Mouse (Mus musculus): ENCODE results near the gene Gas2.

Gas2 gene

DNA sequence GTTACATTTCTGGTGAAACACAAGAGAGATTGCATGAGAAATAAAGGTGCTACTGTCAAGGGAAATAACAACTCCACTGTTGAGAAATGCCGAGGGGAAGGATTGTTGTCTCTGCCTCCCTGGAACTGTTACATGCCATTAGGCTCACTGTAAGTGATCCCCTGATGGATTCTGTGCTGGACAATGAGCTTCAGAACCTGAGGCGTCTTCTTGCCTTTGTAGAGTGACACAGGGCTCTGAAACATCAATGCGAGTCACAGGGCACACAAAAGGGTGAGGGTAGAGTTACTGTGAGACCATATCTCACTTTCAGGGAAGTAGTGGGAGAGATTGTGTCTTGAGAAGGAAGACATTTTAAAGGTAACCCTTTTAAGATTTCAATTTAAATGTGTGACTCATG lies 23.5 kb downstream of the Gas2 start:
- no peak for DNase-seq (ENCODE audit: low read depth)

DNA sequence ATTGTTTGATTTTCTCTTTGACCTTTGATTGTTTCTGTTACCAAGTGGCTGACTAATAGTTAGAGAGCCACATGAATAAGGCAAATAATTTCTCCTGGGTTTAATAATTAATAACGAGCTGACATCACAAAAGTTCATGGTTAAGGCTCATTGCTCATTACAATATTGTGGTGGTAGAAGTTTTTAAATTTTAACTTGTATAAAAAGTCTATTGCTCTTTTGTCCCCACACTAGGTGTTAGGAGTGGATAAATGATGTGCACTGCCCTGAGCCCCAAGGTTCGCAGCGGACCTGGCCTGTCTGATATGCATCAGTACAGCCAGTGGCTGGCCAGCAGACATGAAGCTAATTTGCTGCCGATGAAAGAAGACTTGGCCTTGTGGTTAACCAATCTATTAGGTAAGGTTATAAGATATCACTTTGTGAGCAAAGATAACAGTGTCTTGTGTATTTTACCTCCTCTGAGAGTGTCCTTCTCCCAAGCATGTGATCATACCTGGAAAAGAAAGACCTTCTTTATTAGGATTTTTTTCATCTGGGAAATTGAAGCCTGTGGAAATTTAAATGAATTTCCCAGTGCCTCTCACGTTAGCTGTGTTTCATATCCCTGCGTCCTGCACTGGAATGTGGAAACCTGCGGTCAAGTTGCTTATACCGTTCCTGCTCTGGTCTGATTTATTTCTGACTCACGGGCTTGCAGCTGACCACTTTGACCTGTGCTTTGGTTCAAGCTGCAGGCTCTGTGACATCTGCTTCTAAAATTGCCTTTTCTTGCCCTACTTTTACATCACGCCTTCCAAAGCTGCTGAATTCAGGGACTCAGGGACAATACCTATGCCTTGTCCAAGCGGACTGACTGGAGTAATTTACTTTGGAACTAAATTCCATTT lies 26.1 kb downstream of the Gas2 start:
- no peak for DNase-seq (ENCODE audit: low read depth)

DNA sequence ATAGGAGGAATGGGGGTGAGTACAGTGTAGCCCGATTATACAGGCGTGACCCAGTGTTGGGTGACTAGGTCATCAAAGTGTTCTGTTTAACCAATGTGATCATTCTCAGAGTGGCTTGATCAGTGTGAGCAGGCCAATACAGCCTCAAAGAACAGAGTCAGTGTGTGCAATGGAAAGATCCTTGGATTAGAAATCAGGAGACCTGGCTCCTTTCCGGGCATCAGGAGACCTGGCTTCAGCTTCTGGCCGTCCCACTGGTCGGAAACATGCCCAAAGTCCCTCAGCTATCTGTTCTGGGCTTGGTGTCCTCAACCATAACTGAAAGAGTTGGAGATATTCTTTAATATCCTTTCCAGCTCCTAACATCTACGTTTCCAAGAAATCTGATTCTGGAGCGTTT lies 27.8 kb downstream of the Gas2 start:
- no peak for DNase-seq (ENCODE audit: low read depth)

DNA sequence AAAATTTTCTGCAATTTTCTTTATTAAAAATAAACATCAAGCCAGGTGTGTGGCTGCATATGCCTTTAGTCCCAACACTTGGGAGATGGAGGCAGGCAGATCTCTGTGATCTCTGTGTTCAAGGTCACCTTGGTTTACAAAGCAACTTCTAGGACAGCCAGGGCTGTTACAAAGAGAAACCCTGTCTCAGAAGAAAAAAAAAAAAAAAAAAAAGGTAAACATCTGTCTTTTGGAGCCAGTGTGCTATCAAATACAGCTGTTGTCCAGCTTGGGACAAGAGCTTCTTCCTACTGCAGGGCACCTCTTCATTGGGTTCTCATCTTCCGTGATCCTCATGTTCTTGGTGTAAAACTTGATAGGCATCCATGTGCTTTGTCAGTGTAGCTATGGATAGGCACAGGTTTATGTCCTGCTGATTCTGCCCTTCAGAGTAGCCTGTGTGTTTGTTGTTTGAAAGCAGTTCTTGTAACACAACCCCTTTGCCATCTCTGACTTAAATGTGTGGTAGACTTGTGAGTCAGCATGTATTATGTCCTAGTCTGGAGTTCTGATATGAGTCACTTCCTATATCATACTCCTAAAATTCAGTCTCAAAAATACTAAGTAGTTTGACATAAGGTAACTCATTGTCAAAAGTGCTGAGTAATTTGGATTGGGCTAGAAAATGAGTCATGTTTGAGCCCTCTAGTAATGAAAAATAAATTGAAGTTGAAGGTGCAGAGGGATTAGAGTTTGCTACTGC lies 30.6 kb downstream of the Gas2 start:
- DNase-seq (ENCODE audit: low read depth), result peak; percentile 61

DNA sequence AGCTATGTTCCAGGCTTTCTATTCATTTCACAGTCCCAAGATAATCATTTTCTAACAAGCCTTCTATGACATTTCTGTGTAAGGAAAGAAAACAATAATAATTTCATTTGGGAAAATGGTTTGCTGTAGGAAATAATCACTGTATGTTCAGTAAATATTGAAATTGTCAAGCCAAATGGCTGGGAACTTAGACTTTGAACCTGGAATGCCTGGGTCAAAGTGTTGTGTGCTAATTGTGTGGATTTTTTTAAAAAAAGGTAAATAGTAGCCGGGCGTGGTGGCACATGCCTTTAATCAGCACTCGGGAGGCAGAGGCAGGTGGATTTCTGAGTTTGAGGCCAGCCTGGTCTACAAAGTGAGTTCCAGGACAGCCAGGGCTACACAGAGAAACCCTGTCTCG lies 31.2 kb downstream of the Gas2 start:
- DNase-seq (ENCODE audit: low read depth), result no peak

DNA sequence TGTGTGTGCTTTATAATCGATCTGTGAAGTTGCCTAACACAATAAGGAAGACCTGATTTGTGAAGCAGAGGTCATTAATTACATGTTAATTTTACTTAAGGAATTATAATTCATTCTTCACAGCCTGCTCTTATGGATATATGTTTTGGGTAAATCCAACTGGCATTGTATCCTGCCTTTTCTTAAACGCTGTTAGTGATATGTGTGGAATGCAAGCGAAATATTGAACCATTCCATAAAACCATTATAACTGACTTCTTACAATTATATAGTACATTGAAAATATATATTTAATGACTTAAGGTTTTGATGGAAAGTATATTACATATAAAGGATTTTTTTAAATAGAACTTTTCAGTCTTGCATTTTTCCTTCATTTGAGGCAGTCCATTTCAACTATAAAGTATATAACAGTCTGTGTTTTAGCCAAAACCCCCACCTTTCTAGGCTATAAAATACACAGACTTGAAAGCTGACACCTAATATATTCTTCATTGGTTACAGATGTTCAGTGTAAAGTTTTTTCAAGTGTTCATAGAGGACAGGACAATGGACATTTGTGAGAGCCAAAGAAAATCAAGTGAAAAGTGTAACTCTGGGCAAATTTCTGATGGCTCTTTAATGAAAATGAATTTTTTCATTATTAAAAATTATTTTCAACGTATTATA lies 32.5 kb downstream of the Gas2 start:
- DNase-seq (ENCODE audit: low read depth), result no peak

DNA sequence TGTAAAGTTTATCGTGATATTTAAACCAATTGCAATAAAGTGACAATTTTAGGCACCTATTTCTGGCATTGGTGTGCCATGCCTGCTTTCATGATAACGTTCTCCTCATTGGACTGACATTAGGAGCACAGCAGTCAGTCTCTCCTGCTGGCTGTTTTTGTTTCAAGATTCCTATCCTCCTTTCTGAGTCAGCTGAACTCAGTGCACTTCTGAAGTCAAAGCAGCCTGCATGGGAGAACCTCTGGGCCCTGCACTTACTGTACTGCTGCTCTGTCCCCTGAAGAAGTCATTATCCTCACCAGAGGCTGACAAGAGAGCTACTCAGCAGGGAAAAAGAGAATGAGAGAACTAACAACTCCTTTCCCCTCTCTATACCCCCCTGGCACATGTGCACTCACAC lies 33.1 kb downstream of the Gas2 start:
- no peak for DNase-seq (ENCODE audit: low read depth)

DNA sequence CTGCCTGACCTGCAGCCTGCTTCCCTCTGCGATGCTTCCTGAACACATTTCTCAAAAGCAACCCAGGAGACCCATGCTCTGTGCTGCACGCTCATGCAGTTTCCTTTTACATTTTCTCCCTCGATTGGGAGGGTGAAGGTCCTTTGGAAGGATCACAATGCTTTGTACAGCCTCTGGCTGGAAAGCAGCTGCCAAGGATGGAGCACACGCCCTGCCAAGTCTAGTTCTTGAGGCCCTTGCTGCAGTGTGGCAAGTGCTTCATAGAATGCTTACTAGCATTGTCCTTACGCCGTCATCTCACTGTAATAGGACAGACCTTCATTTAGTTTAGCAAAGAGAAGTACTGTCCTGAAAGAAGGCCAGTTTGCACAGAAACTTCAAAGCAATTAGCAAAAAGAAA lies 37.3 kb downstream of the Gas2 start:
- DNase-seq (ENCODE audit: low read depth), result no peak

DNA sequence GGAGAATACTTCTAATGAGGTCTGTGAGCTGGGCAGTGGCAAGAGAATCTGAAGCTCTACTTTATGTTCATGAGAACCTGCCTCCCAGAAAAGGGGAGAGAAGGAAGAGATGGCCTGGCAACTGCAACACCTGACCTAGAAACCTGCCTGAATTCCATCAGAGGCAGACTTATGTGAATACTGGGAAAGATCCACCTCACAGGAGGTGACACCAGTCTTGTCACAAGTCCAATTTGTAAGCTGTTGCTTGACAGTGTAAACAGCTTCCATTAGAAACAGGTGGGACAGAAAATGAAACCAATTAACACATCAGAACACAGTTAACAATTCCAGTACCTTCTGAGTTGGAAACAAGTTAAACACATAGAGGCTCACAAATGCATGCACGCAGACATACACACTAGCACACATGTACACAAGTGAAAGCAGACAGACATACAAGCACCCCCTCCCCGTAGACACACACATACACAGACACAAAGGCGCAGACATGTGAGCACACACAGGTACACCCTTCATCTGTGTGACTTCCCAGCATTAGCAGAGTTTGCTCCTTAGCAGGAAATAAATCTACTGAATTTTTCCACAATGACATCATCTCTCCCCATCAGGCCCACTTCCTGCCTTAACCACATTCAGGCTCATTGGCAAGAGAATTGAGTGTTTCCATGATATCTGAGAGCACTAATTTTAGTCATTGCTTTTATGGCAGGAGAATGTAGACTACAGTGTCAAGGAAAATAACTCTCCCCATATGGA lies 51.7 kb downstream of the Gas2 start:
- peak; percentile 50 for DNase-seq (ENCODE audit: low read depth)

DNA sequence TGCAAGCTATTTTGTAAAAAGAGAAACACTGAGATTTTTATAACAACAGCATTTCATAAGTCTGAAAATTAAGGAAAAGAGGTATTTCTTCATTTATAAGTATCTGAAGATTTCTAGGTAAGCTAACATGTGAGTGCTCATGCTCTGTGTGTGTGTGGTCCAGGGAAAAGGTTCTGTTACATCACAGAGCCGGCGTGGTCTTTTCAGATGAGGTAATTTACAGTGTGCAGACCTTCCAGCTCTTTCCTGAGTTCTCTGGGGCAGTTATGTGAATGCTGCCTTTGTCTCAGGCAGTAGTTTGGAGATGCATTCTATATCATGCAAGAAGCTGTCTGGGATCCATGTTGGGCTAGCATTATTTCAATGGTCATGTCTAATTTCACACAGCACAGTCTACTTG lies 52.3 kb downstream of the Gas2 start:
- DNase-seq (ENCODE audit: low read depth), result no peak

DNA sequence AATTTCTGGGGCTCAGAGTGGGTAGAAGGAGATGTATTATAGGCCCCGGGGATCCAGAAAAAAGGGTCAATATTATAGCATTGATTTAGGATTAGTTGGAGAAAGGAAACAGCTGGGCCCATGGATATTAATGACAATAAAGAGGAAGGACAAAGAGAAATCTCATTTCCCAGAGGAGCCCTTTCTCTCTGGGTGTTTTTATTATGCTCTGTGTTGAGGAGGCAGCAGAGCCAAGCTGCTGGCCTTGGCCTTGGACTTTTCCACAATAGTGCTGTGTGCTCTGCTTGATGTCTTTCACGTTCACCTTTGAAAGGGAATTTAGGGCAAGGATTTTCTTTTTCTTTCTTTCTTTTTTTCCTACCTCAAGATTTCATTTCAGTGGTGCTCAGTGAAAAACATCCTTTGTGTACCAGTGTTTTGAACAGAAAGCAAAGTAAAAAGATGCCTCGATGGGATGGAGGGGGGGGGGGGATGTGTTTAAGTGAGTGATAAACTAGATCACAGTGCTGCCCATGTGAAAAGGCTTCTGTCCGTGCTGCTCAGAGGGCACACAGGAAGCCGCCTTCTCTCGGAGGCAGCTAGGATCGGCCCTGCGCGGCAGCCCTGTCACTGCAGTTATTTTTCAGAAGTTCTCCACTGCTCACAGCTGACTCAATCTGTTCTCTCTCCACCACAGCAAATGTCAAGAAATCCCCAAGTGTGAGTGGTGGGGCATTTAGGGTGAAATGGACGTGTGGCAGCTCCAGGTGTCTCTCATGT lies 67.1 kb downstream of the Gas2 start:
- DNase-seq (ENCODE audit: low read depth), result peak; percentile 12

DNA sequence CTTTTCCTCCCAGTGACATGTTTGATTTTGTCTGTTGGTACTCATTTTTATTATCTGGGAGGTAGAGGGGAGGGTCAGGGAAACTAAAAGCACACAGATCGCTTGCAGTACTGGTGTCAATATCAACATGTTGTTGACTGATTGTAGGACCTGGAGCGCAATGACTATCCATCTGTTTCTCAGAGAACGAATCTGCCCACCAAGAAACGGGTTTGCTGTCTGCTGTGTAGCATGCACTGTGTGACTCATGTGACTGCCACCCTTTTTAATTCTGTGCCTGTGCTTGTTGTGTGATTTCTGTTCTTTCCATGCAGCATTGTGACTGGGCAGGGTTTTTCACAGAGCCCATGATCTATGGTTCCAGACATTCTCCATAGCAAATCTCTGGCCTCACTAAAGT lies 69.4 kb downstream of the Gas2 start:
- no peak for DNase-seq (ENCODE audit: low read depth)

DNA sequence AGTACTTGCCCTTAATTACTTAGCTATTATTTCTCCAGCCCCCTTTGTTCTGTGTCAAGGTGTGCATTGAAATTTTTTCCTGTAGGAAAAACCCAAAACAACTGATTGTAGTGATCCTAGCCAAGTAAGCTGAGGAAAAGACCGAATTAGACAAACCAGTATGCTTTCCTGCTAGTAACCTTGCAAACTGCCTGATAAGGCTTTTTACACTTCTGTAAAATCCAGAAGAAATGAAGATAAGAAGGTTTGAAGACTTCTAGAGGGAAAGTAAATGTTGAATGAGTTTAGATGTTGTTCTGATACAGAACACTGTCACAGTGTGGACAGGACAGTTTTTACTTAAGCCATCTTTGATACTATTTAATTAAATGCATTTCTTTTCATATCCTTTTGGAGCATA lies 75.5 kb downstream of the Gas2 start:
- DNase-seq (ENCODE audit: low read depth), result no peak

DNA sequence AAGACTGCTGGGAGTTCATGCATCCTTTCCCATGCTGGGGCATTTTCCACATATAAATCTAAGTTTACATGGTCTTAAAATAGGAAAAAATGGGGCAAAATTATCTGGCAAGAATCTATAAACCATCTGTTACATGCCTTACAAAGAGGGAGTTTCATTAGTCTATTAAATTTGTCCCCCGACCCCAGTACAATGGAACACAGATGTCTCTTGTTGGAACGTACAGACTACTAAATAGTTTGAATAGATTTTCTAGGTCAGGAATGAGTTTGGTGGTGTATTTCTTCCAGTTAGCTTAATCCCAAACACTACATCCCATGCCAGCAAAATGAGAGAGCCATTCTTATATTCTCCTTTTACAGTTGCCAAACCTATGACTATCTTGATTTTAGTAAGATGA lies 78.6 kb downstream of the Gas2 start:
- DNase-seq (ENCODE audit: low read depth), result no peak

DNA sequence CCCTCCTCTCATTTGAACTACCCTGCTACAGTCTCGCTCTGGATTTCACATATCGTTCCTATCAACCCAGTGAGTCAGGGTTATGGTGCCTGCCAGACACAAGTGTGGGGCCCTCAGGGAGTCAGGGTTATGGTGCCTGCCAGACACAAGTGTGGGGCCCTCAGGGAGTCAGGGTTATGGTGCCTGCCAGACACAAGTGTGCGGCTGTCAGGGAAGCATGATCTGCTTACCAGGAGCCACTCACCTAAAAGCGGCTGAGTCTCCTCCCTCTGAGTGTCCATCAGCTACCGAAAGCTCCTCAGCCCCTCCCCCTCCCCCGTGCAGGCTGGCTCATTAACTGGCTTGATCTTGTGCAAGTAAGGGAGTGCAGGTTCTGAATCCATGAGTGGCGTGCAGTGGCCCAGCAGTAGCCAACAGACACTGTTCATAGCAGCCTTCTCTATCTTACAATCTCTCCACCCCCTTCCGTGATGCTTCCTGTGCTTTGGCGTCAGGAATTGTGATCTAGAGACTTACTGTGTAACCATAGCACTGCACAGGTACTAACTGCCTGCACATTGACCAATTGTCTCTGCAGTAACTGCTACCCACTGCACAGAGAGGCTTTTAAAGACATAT lies 93.7 kb downstream of the Gas2 start:
- no peak for DNase-seq (ENCODE audit: low read depth)

DNA sequence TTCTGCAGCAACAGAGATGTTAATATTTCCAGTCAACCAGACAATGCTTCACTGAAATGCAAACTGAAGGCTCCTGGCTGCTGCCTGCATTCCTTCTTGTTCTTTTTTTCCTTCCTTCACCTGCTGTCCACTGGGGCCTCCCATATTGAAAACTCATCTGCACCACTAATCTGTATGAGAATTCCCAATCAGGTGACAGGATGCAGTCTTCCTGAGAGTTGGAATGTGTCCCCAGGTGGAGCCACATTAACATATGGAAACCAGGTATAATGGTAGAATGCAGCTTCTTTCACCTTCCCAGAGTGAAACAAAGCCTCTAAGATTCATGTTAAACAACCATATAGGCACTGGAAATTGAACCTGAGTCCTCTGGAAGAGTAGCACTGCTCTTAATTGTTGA lies 96.0 kb downstream of the Gas2 start:
- no peak for DNase-seq (ENCODE audit: low read depth)

DNA sequence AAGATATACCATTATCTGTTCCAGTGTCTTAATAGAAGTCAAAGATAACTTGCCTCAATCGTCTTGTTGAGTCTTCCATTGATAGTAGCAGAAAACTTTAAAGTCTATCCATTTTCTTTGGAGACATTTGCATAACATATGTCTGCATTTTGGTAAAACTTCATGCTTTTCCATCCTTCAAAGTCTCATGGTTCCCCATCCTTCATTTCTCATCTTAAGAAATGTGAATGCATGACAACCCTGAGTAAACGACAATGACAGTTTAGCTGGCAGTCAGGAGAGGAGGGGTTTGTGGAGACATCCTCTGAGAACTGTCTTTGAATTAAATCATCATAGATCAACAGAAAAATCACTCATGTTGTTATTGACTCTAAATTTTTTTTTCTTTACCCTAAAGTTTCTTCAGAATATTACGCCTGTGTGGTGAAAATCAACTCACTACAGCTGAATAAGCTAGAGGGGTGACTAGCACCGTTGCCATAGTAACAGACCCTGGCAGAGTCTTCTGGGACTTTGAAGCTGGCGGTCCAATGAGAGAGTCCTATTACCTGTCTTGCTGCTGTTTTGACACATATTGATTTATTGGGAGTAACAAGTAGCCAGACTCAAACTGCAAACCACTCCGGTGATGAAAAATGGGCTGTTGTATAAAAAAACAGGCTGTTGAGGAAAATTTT lies 99.0 kb downstream of the Gas2 start:
- no peak for DNase-seq (ENCODE audit: low read depth)

DNA sequence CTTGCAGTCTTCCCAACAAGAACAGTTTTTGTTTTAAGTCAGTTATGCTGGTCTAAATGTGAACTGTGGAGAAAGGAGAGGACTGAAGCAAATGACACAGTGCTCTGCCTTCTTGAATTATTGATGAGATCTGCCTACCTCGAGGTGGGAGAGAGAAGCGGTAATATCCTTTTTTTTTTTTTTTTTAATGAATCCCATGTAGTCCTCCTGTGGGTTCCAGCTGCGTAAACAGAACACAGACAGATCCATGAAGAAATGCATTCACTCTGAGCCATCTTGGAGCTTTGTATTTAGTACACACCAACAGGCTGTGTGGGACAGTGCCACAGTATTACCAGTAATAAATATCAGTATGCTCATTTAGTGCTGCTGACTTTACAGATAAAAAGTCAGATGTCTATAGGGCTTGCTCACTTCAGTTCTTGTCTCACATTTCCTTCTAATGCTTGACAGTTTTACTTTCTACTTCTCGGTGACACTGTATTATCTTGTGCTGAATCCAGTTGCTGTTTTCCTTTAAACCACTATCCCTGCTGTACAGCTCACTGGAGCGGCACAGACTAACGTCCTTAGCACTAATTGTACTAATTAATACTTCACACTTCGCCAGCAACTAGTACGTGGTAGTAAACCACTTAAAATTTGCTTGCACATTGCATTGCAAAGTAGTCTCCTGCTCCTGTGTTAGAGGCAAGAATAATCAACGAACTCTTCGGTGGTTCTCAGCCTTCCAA lies 100.6 kb downstream of the Gas2 start:
- no peak for DNase-seq (ENCODE audit: low read depth)

DNA sequence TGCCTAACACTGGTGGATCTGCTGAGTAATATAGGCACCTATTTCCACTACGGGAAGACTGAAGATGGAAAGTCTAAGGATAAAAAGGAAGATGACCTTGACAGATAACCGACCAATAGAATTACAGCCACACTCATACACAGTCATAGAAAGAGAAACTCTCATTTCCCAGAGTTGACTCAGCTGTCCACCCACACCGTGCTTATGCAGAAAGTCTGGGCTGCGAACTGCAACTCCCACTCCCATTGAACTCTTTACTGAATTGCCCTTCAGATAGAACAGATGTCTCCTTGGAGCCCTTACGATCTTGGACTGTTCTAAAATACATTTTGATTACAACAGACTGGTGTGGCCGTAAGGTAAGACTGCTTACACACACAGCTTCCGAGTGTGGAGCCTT lies 102.9 kb downstream of the Gas2 start:
- DNase-seq (ENCODE audit: low read depth), result no peak

DNA sequence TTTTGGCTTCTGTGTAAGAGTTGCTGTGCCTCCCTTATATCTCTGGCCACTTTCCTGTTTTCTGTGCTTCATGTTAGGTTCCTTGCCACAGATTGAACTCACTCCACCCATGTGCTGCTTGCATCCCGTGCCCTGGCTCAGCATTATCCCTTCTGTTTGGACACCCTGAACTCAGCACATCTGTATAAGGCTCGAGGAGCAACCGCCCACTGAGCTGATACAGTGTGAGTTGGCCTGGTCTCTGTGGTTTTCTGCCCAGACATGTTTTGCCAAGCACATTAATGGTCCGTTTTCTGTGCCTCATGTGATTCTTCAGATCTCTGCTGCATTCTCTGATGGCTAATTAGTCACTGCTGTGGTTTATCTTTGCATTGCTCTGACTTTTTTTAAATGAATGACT lies 105.8 kb downstream of the Gas2 start:
- DNase-seq (ENCODE audit: low read depth), result no peak

Data from induced T-regulatory cell, adult 2 months (primary cell).